Mouse (Mus musculus) CD4-positive, CD25-positive, alpha-beta regulatory T cell, adult 2 months (primary cell): Measurements from ENCODE around the gene Gm43720.

Source experiments
- DNase-seq: peaks from one replicate; pipeline ENCODE4 v3.0.0-alpha.2; 2012; ENCODE audit warnings: low read depth, low spot score

The Gm43720 gene

GRCm38 (mm10) chr5:138279585-138280424 is at the start of gene Gm43720, which contains the start of the genes Gpc2 and Stag3:
Gene Gm43720 (minus strand): TSS chr5:138279958.
Gene Gpc2 (minus strand): TSS chr5:138280005.
Gene Stag3 (plus strand): TSS chr5:138280240.
- peak; percentile 94 for DNase-seq

- no peak for DNase-seq
These were observed 33.0 kb upstream of the Gm43720 start for GRCm38 (mm10) chr5:138312795-138313194.

- no peak for DNase-seq
These were observed 19.9 kb upstream of the Gm43720 start for GRCm38 (mm10) chr5:138299613-138300012.

- no peak for DNase-seq
These were observed 14.4 kb upstream of the Gm43720 start for GRCm38 (mm10) chr5:138294158-138294557.

GRCm38 (mm10) chr5:138291638-138292037 is 11.9 kb upstream of the Gm43720 start:
- no peak for DNase-seq

- peak; percentile 57 for DNase-seq
These were observed 8.1 kb upstream of the Gm43720 start for GRCm38 (mm10) chr5:138287861-138288260.

GRCm38 (mm10) chr5:138283540-138283939 is 3.8 kb upstream of the Gm43720 start:
- DNase-seq = peak; percentile 44

GRCm38 (mm10) chr5:138281798-138282197 is 2.0 kb upstream of the Gm43720 start:
- no peak for DNase-seq

GRCm38 (mm10) chr5:138280829-138281228 is 1.1 kb upstream of the Gm43720 start:
- peak; percentile 18 for DNase-seq

GRCm38 (mm10) chr5:138280425-138280768 is 639 bp upstream of the Gm43720 start:
- DNase-seq = no peak

GRCm38 (mm10) chr5:138277994-138278393 is 1.8 kb downstream of the Gm43720 start:
- DNase-seq = no peak

- DNase-seq = no peak
These were observed 4.3 kb downstream of the Gm43720 start for GRCm38 (mm10) chr5:138275216-138276050.

GRCm38 (mm10) chr5:138274186-138274585 is 5.6 kb downstream of the Gm43720 start:
- no peak for DNase-seq

GRCm38 (mm10) chr5:138272409-138272923 is 7.3 kb downstream of the Gm43720 start, which contains the start of gene Gal3st4:
Gene Gal3st4 (minus strand): TSS chr5:138272840.
- DNase-seq = no peak

- no peak for DNase-seq
These were observed 8.5 kb downstream of the Gm43720 start for GRCm38 (mm10) chr5:138271232-138271631.

- no peak for DNase-seq
These were observed 10.8 kb downstream of the Gm43720 start for GRCm38 (mm10) chr5:138268980-138269379.

- DNase-seq = no peak
These were observed 12.6 kb downstream of the Gm43720 start for GRCm38 (mm10) chr5:138267114-138267513.

GRCm38 (mm10) chr5:138265712-138266111 is 14.0 kb downstream of the Gm43720 start:
- DNase-seq = no peak

GRCm38 (mm10) chr5:138264207-138264578 is 15.6 kb downstream of the Gm43720 start:
- no peak for DNase-seq

- peak; percentile 95 for DNase-seq
These were observed 16.2 kb downstream of the Gm43720 start, which contains the start of gene BC037034 for GRCm38 (mm10) chr5:138263260-138264206. Gene BC037034 (minus strand): TSS chr5:138264033.
